ENCODE assay signal across 37 mouse cellular contexts in genomic region chr2:85006600-85006999, GRCm38 (mm10). TPM values are rescaled to one million over a fixed set of nuclear protein-coding genes. Genes with fewer than 3 reads are reported as not detected.
"Had no signal": no experiment of that assay in that cellular context is flagged by ENCODE, and none has a peak within 500 bp of the region (broad histone marks: within the 10 kb centered on the region; RNA-seq: fewer than 3 reads in every experiment).

No protein-coding gene starts in this region.

- H3K9ac ChIP-seq: heart, embryonic 13.5 days; heart, embryonic 15.5 days; hindbrain, embryonic 12.5 days; hindbrain, embryonic 14.5 days; intestine, embryonic 15.5 days; limb, embryonic 12.5 days; liver, embryonic 14.5 days had no signal

- H3K4me3 ChIP-seq: gastrocnemius, adult 2 months; heart, embryonic 13.5 days; heart, embryonic 15.5 days; hindbrain, embryonic 10.5 days; hindbrain, embryonic 12.5 days; intestine, embryonic 15.5 days; layer of hippocampus, adult 2 months; left cerebral cortex, adult 2 months; limb, embryonic 10.5 days; limb, embryonic 12.5 days had no signal

- ATAC-seq: hindbrain, embryonic 16.5 days; inflammation-experienced regulatory T-cells, adult 6 months; intestine, embryonic 15.5 days; intestine, postnatal 0 days had no signal

- H3K9me3 ChIP-seq: heart, embryonic 13.5 days; heart, embryonic 15.5 days; hindbrain, embryonic 10.5 days; hindbrain, embryonic 12.5 days; intestine, embryonic 15.5 days; limb, embryonic 10.5 days; limb, embryonic 12.5 days had no signal

- H3K4me2 ChIP-seq: heart, embryonic 11.5 days; heart, embryonic 13.5 days; heart, embryonic 15.5 days; hindbrain, embryonic 12.5 days; hindbrain, embryonic 14.5 days; intestine, embryonic 15.5 days; limb, embryonic 12.5 days had no signal

- H3K27ac ChIP-seq: gastrocnemius, adult 2 months; heart, embryonic 13.5 days; heart, embryonic 15.5 days; hindbrain, embryonic 10.5 days; hindbrain, embryonic 12.5 days; hindbrain, embryonic 14.5 days; intestine, embryonic 15.5 days; layer of hippocampus, adult 2 months; left cerebral cortex, adult 2 months; limb, embryonic 10.5 days; limb, embryonic 12.5 days; liver, embryonic 14.5 days had no signal

- DNase-seq: gastrocnemius, adult 2 months; gastrocnemius, postnatal 10 days; gastrocnemius, postnatal 25 days; heart, postnatal 4 days; kidney, adult 18-20 months; kidney, adult 8-10 months; kidney, postnatal 10 days; kidney, postnatal 25 days; kidney, postnatal 4 days had no signal

- H3K36me3 ChIP-seq: heart, embryonic 13.5 days; heart, embryonic 15.5 days; hindbrain, embryonic 10.5 days; hindbrain, embryonic 12.5 days; intestine, embryonic 15.5 days; limb, embryonic 10.5 days; limb, embryonic 12.5 days had no signal

- H3K27me3 ChIP-seq: heart, embryonic 13.5 days; heart, embryonic 15.5 days; hindbrain, embryonic 12.5 days; intestine, embryonic 15.5 days; limb, embryonic 12.5 days had no signal

- H3K4me1 ChIP-seq: hindbrain, embryonic 12.5 days; limb, embryonic 10.5 days; limb, embryonic 12.5 days had no signal

RNA-seq across cellular contexts. Expression of gene Prg3, which starts 18.6 kb away (rescaled TPM):
- total RNA-seq: gastrocnemius, adult 2 months; gastrocnemius, postnatal 10 days; gastrocnemius, postnatal 25 days; gastrocnemius, postnatal 4 days; heart, adult 8-10 months; heart, postnatal 25 days; heart, postnatal 4 days; layer of hippocampus, adult 2 months; layer of hippocampus, postnatal 10 days; layer of hippocampus, postnatal 25 days; left cerebral cortex, adult 2 months; left cerebral cortex, postnatal 14 days; left cerebral cortex, postnatal 36 days; liver, adult 2 months had no signal
- polyA plus RNA-seq: frontal cortex, adult 2 months; heart, embryonic 15.5 days; heart, postnatal 0 days; hindbrain, embryonic 10.5 days; hindbrain, embryonic 12.5 days; hindbrain, embryonic 14.5 days; hindbrain, embryonic 16.5 days; inflammation-experienced regulatory T-cells, adult 6 months; intestine, embryonic 15.5 days; intestine, postnatal 0 days; kidney, embryonic 14.5 days; kidney, embryonic 16.5 days; limb, embryonic 12.5 days; limb, embryonic 14.5 days; liver, adult 2 months had no signal

RNA-seq across cellular contexts. Expression of gene Prg2, which starts 26.3 kb away (rescaled TPM):
- total RNA-seq: gastrocnemius, adult 2 months; gastrocnemius, postnatal 25 days; gastrocnemius, postnatal 4 days; heart, adult 8-10 months; heart, postnatal 25 days; heart, postnatal 4 days; layer of hippocampus, adult 2 months; layer of hippocampus, postnatal 10 days; layer of hippocampus, postnatal 25 days; left cerebral cortex, adult 2 months; left cerebral cortex, postnatal 14 days; left cerebral cortex, postnatal 36 days; liver, adult 2 months had no signal
- polyA plus RNA-seq: frontal cortex, adult 2 months; heart, postnatal 0 days; hindbrain, embryonic 10.5 days; hindbrain, embryonic 14.5 days; hindbrain, embryonic 16.5 days; intestine, postnatal 0 days; kidney, embryonic 14.5 days; kidney, embryonic 16.5 days had no signal
